Mouse (Mus musculus): ENCODE results near the gene Rgs13. TPM values are rescaled to one million over a fixed set of nuclear protein-coding genes. Genes with fewer than 3 reads are reported as not detected.

The Rgs13 gene
- polyA plus RNA-seq, 1 experiment from 2014 or later = 0.81 TPM

GRCm38 (mm10) chr1:144183622-144184021 is 6.5 kb upstream of the Rgs13 start:
- Histone ChIP-seq H3K9me3 (replicated peaks) (no peaks in the 10 kb centered on the region), H3K9ac (no peak overlapping the region), H3K4me1 (0 out of 2 replicates have a peak, but pooled peaks cover 10% of the 10 kb centered on the region), H3K4me2 (replicated peaks) (no peak overlapping the region), H3K36me3 (no peaks in the 10 kb centered on the region), H3K27me3 (no peaks in the 10 kb centered on the region), H3K27ac (replicated peaks) (no peak overlapping the region), H3K4me3 (replicated peaks) (no peak overlapping the region)
- ATAC-seq (ENCODE audit: insufficient number of reproducible peaks, low FRiP score, low TSS enrichment, low read depth) = peak; percentile 80

DNA sequence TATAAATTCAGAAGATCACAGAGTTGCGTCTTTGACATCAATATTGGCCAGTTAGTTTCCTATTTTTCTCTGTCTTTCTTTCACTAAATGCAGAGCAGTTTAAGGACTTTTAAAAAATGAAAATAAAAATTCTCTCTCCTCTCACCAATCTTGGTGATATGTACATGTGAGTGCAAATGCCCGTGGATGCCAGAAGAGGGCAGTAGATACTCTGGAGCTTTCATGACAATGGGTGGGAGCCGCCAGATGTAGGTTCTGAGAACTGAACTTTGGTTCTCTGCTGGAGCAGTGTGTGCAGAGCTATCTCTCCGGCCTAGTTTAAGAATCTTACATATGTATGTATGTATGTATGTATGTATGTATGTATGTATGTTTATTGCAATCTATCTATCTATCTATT is 2.4 kb upstream of the Rgs13 start:
- no peak overlapping the region for H3K9ac ChIP-seq
- no peaks in the 10 kb centered on the region for H3K36me3 ChIP-seq
- no peaks in the 10 kb centered on the region for H3K9me3 ChIP-seq (replicated peaks)
- H3K4me3 ChIP-seq (replicated peaks) = no peak overlapping the region
- no peak for ATAC-seq (ENCODE audit: insufficient number of reproducible peaks, low FRiP score, low TSS enrichment, low read depth)
- 0 out of 2 replicates have a peak, but pooled peaks cover 5% of the 10 kb centered on the region for H3K4me1 ChIP-seq
- H3K4me2 ChIP-seq (replicated peaks) = no peak overlapping the region
- no peaks in the 10 kb centered on the region for H3K27me3 ChIP-seq
- no peak overlapping the region for H3K27ac ChIP-seq (replicated peaks)
- WGBS = 90% methylated on average over 4 of the region's 4 CpGs

- H3K4me3 ChIP-seq (replicated peaks) = no peak overlapping the region
- H3K27ac ChIP-seq (replicated peaks) = no peak overlapping the region
- H3K4me2 ChIP-seq (replicated peaks) = no peak overlapping the region
- 75% methylated on average over 9 of the region's 9 CpGs for WGBS
- H3K9me3 ChIP-seq (replicated peaks) = no peaks in the 10 kb centered on the region
- H3K27me3 ChIP-seq = no peaks in the 10 kb centered on the region
- no peak for ATAC-seq (ENCODE audit: insufficient number of reproducible peaks, low FRiP score, low TSS enrichment, low read depth)
- no peaks in the 10 kb centered on the region for H3K36me3 ChIP-seq
- H3K4me1 ChIP-seq = no peaks in the 10 kb centered on the region
- no peak overlapping the region for H3K9ac ChIP-seq
These were observed 1.2 kb upstream of the Rgs13 start for GRCm38 (mm10) chr1:144178281-144178957.

GRCm38 (mm10) chr1:144177620-144178019 is 448 bp upstream of the Rgs13 start:
- Histone ChIP-seq H3K9me3 (replicated peaks) (no peaks in the 10 kb centered on the region), H3K4me1 (no peaks in the 10 kb centered on the region)
- ATAC-seq (ENCODE audit: insufficient number of reproducible peaks, low FRiP score, low TSS enrichment, low read depth) = no peak

DNA sequence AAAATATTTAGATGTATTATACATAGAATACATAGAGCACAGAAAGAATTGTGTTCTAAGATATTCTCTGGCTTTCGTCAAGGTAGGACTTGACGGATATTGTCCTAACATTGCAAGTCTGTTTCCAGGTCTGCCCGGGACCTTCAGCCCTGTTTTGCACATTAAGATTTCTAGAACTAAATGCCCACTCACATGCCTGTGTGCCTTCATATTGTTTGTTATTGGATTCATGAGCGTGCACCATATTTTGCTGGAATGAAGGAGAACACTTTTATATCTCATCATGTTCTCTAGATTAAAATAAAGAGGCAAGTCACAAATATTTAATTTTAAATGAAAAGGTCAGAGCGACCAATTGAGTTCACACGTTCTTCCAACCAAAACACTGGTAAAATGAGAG is 2.4 kb downstream of the Rgs13 start:
- no peak overlapping the region for H3K27ac ChIP-seq (replicated peaks)
- no peak overlapping the region for H3K4me3 ChIP-seq (replicated peaks)
- 89% methylated on average over 6 of the region's 6 CpGs for WGBS
- H3K4me2 ChIP-seq (replicated peaks) = no peak overlapping the region
- no peak overlapping the region for H3K9ac ChIP-seq
- H3K36me3 ChIP-seq = no peaks in the 10 kb centered on the region
- H3K4me1 ChIP-seq = no peaks in the 10 kb centered on the region
- H3K9me3 ChIP-seq (replicated peaks) = no peaks in the 10 kb centered on the region
- no peaks in the 10 kb centered on the region for H3K27me3 ChIP-seq
- no peak for ATAC-seq (ENCODE audit: insufficient number of reproducible peaks, low FRiP score, low TSS enrichment, low read depth)

More at GRCm38 (mm10) chr1:144177620-144178019, 448 bp upstream of the Rgs13 start:
- Histone ChIP-seq H3K4me2 (replicated peaks) (no peak overlapping the region), H3K9ac (no peak overlapping the region), H3K27me3 (no peaks in the 10 kb centered on the region), H3K27ac (replicated peaks) (no peak overlapping the region), H3K36me3 (no peaks in the 10 kb centered on the region), H3K4me3 (replicated peaks) (no peak overlapping the region)

DNA sequence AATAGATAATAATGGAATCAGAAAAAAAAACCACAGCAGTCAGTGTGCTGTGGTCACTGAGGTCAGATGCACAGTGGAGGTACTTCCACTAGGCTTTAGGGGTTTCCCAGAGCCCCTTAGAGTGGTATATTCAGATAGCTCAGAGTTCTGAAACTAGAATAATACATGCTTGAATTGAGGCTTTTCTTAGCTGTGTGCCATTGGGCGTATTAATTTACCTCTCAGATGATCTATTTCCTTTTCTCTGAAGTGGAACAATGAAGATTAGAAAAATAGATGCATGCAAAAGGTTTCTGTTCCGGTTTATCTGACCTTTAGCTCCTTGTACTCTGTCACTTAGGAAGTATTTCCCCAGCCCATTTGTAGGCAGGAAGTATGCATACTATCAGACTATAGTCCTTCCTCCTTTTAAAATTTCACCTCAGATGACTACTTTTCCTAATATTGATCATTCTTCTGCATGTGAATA is 3.6 kb downstream of the Rgs13 start:
- Histone ChIP-seq H3K36me3 (no peaks in the 10 kb centered on the region), H3K27me3 (no peaks in the 10 kb centered on the region), H3K4me3 (replicated peaks) (no peak overlapping the region), H3K9me3 (replicated peaks) (no peaks in the 10 kb centered on the region), H3K4me2 (replicated peaks) (no peak overlapping the region), H3K4me1 (no peaks in the 10 kb centered on the region), H3K27ac (replicated peaks) (no peak overlapping the region), H3K9ac (no peak overlapping the region)
- 75% methylated on average over 2 of the region's 2 CpGs for WGBS
- no peak for ATAC-seq (ENCODE audit: insufficient number of reproducible peaks, low FRiP score, low TSS enrichment, low read depth)

GRCm38 (mm10) chr1:144168921-144169320 is 8.3 kb downstream of the Rgs13 start:
- WGBS = 79% methylated on average over 4 of the region's 4 CpGs

GRCm38 (mm10) chr1:144167761-144168160 is 9.4 kb downstream of the Rgs13 start:
- 40% methylated on average over 1 of the region's 1 CpGs for WGBS
- Histone ChIP-seq H3K4me3 (replicated peaks) (no peak overlapping the region), H3K36me3 (no peaks in the 10 kb centered on the region), H3K4me2 (replicated peaks) (no peak overlapping the region), H3K9ac (no peak overlapping the region), H3K9me3 (replicated peaks) (no peaks in the 10 kb centered on the region), H3K4me1 (no peaks in the 10 kb centered on the region), H3K27ac (replicated peaks) (no peak overlapping the region), H3K27me3 (no peaks in the 10 kb centered on the region)
- ATAC-seq (ENCODE audit: insufficient number of reproducible peaks, low FRiP score, low TSS enrichment, low read depth) = no peak

More at GRCm38 (mm10) chr1:144168921-144169320, 8.3 kb downstream of the Rgs13 start:
- Histone ChIP-seq H3K4me3 (replicated peaks) (no peak overlapping the region), H3K4me1 (no peaks in the 10 kb centered on the region), H3K27ac (replicated peaks) (no peak overlapping the region), H3K27me3 (no peaks in the 10 kb centered on the region), H3K9me3 (replicated peaks) (no peaks in the 10 kb centered on the region), H3K9ac (no peak overlapping the region), H3K36me3 (no peaks in the 10 kb centered on the region), H3K4me2 (replicated peaks) (no peak overlapping the region)
- ATAC-seq (ENCODE audit: insufficient number of reproducible peaks, low FRiP score, low TSS enrichment, low read depth) = no peak

- Histone ChIP-seq H3K4me3 (replicated peaks) (no peak overlapping the region), H3K9ac (no peak overlapping the region), H3K4me2 (replicated peaks) (no peak overlapping the region), H3K27me3 (no peaks in the 10 kb centered on the region), H3K27ac (replicated peaks) (no peak overlapping the region), H3K36me3 (no peaks in the 10 kb centered on the region), H3K9me3 (replicated peaks) (no peaks in the 10 kb centered on the region), H3K4me1 (no peaks in the 10 kb centered on the region)
- 59% methylated on average over 5 of the region's 5 CpGs for WGBS
- ATAC-seq (ENCODE audit: insufficient number of reproducible peaks, low FRiP score, low TSS enrichment, low read depth) = no peak
These were observed 10.3 kb downstream of the Rgs13 start for GRCm38 (mm10) chr1:144166897-144167296.

GRCm38 (mm10) chr1:144166275-144166674 is 10.9 kb downstream of the Rgs13 start:
- no peak overlapping the region for H3K4me2 ChIP-seq (replicated peaks)
- ATAC-seq (ENCODE audit: insufficient number of reproducible peaks, low FRiP score, low TSS enrichment, low read depth) = no peak
- H3K36me3 ChIP-seq = no peaks in the 10 kb centered on the region
- H3K27ac ChIP-seq (replicated peaks) = no peak overlapping the region
- no peaks in the 10 kb centered on the region for H3K9me3 ChIP-seq (replicated peaks)
- H3K27me3 ChIP-seq = no peaks in the 10 kb centered on the region
- H3K9ac ChIP-seq = no peak overlapping the region
- WGBS = 93% methylated on average over 2 of the region's 2 CpGs
- H3K4me1 ChIP-seq = no peaks in the 10 kb centered on the region
- no peak overlapping the region for H3K4me3 ChIP-seq (replicated peaks)

DNA sequence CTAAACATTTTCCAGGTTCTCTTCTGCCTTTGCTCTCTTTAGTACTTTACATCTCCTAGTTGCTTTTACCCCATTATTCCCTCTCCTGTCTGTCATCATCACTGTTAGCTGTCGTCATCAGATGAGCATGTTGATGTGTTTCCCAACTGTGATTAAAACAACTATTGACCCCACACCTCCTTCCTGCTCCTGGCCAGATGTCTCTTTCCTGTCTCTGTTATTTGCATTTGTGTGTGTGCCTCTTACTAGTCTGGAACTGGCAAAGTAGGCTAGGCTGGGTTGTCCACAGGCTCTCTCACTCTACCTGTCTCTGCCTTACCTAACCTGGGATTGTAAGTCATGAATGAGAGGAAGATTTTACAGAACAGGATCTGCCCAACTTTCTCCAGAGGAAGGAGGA is 24.6 kb downstream of the Rgs13 start:
- 42% methylated on average over 1 of the region's 1 CpGs for WGBS
- Histone ChIP-seq H3K27me3 (no peaks in the 10 kb centered on the region), H3K27ac (replicated peaks) (no peak overlapping the region), H3K4me1 (no peaks in the 10 kb centered on the region), H3K4me2 (replicated peaks) (no peak overlapping the region), H3K36me3 (no peaks in the 10 kb centered on the region), H3K4me3 (replicated peaks) (no peak overlapping the region), H3K9ac (no peak overlapping the region), H3K9me3 (replicated peaks) (no peaks in the 10 kb centered on the region)
- ATAC-seq (ENCODE audit: insufficient number of reproducible peaks, low FRiP score, low TSS enrichment, low read depth) = no peak

- WGBS = 91% methylated on average over 1 of the region's 1 CpGs
- H3K4me3 ChIP-seq (replicated peaks) = no peak overlapping the region
- no peaks in the 10 kb centered on the region for H3K4me1 ChIP-seq
- no peak overlapping the region for H3K27ac ChIP-seq (replicated peaks)
- no peak for ATAC-seq (ENCODE audit: insufficient number of reproducible peaks, low FRiP score, low TSS enrichment, low read depth)
- no peaks in the 10 kb centered on the region for H3K27me3 ChIP-seq
- H3K36me3 ChIP-seq = no peaks in the 10 kb centered on the region
- no peak overlapping the region for H3K4me2 ChIP-seq (replicated peaks)
- no peaks in the 10 kb centered on the region for H3K9me3 ChIP-seq (replicated peaks)
- H3K9ac ChIP-seq = no peak overlapping the region
These were observed 25.0 kb downstream of the Rgs13 start for GRCm38 (mm10) chr1:144152184-144152525.
